Mouse (Mus musculus) forebrain, embryonic 13.5 days (tissue): Measurements from ENCODE around the gene Rpl31. TPM values are rescaled to one million over a fixed set of nuclear protein-coding genes. Genes with fewer than 3 reads are reported as not detected.

Experiments
- ATAC-seq: fragments of 200-750 bp; cut with Nextera tagmentation; 2 replicates; pipeline ENCODE4 v1.8.0; 2017
- H3K27ac ChIP-seq: fragments of 300-500 bp; sonication (generic); 2 replicates; pipeline ENCODE4 v1.5.1; 2015; ENCODE audit warnings: inconsistent platforms, mild to moderate bottlenecking, moderate library complexity
- H3K27me3 ChIP-seq: fragments of 300-500 bp; sonication (generic); 2 replicates; pipeline ENCODE4 v1.6.1; 2015; ENCODE audit warnings: mild to moderate bottlenecking, inconsistent platforms
- H3K36me3 ChIP-seq: fragments of 300-500 bp; sonication (generic); 2 replicates; pipeline ENCODE4 v1.6.1; 2015; ENCODE audit warnings: mild to moderate bottlenecking, inconsistent platforms; ENCODE audit not compliant: poor library complexity, severe bottlenecking
- H3K4me1 ChIP-seq: fragments of 300-500 bp; sonication (generic); 2 replicates; pipeline ENCODE4 v1.6.1; 2015; ENCODE audit warnings: inconsistent platforms
- H3K4me2 ChIP-seq: fragments of 300-500 bp; sonication (generic); 2 replicates; pipeline ENCODE4 v1.6.1; 2015; ENCODE audit warnings: inconsistent platforms, mild to moderate bottlenecking, moderate library complexity
- H3K4me3 ChIP-seq: fragments of 300-500 bp; sonication (generic); 2 replicates; pipeline ENCODE4 v1.5.1; 2015; ENCODE audit warnings: mild to moderate bottlenecking, inconsistent platforms
- H3K9ac ChIP-seq: fragments of 300-500 bp; sonication (generic); 2 replicates; pipeline ENCODE4 v1.6.1; 2015; ENCODE audit warnings: mild to moderate bottlenecking, inconsistent platforms
- H3K9me3 ChIP-seq: fragments of 300-500 bp; sonication (generic); replicated peaks from 2 replicates; pipeline ENCODE4 v1.6.1; 2016; ENCODE audit warnings: inconsistent platforms
- WGBS: fragments of 180-500 bp; shearing (Covaris S2); methylation state at CpG from one replicate; pipeline ENCODE4 v1.1.7; 2015; 5-methylcytosine and 5-hydroxymethylcytosine counted together
- polyA plus RNA-seq: library from polyadenylated mRNA; unstranded; fragments of >200 nt; fragmentation: Nextera tagmentation; extraction: Ambion mirVana; gene quantifications from 2 replicates; pipeline ENCODE4 v1.2.1, GENCODE M21; 2015

Rpl31 gene
- polyA plus RNA-seq, 1 experiment from 2014 or later = 458 TPM

- Histone ChIP-seq H3K9ac (no peak overlapping the region), H3K27ac (no peak overlapping the region), H3K4me1 (0 out of 2 replicates have a peak, but pooled peaks cover 2% of the 10 kb centered on the region), H3K9me3 (no peaks in the 10 kb centered on the region), H3K27me3 (no peaks in the 10 kb centered on the region), H3K4me3 (no peak overlapping the region), H3K36me3 (peaks cover 3% of the 10 kb centered on the region; the same call in 1 of the 2 replicates), H3K4me2 (no peak overlapping the region)
- 97% methylated on average over 2 of the region's 2 CpGs for WGBS
- ATAC-seq = no peak
These were observed 20.5 kb downstream of the Rpl31 start for GRCm38 (mm10) chr1:39388163-39388562.

GRCm38 (mm10) chr1:39389338-39389737 is 21.7 kb downstream of the Rpl31 start:
- Histone ChIP-seq H3K4me2 (no peak overlapping the region), H3K9me3 (no peaks in the 10 kb centered on the region), H3K9ac (no peak overlapping the region), H3K27ac (no peak overlapping the region), H3K27me3 (no peaks in the 10 kb centered on the region), H3K36me3 (no peaks in the 10 kb centered on the region), H3K4me1 (0 out of 2 replicates have a peak, but pooled peaks cover 2% of the 10 kb centered on the region), H3K4me3 (no peak overlapping the region)
- ATAC-seq = no peak
- 94% methylated on average over 11 of the region's 11 CpGs for WGBS

GRCm38 (mm10) chr1:39391652-39392051 is 24.0 kb downstream of the Rpl31 start:
- Histone ChIP-seq H3K4me1 (0 out of 2 replicates have a peak, but pooled peaks cover 2% of the 10 kb centered on the region), H3K9me3 (no peaks in the 10 kb centered on the region), H3K36me3 (no peaks in the 10 kb centered on the region), H3K9ac (no peak overlapping the region), H3K27ac (no peak overlapping the region), H3K4me3 (no peak overlapping the region), H3K27me3 (no peaks in the 10 kb centered on the region), H3K4me2 (no peak overlapping the region)
- 83% methylated on average over 6 of the region's 6 CpGs for WGBS
- ATAC-seq = 0 out of 2 replicates have a peak, but pooled peaks have one; percentile 17

DNA sequence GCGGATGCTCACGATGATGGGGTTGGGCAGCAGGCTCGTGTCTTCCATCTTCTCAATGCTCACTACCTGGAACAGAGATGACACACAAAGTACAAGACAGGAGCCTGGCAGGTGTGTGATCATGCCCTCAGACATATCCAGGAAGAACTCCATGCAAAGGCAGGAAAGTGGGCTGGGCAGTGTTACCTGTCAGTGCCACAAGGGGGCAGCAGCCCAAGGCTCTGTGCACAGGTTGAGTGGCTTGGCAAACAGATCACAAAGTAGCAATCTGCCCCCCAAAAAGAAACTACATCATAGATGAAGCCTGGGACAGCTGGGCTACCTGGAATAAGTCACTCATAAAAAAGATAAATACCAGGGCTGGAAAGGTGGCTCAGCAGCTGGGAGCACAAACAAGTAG is 24.5 kb downstream of the Rpl31 start:
- 61% methylated on average over 3 of the region's 3 CpGs for WGBS
- H3K9ac ChIP-seq = no peak overlapping the region
- no peaks in the 10 kb centered on the region for H3K9me3 ChIP-seq
- no peaks in the 10 kb centered on the region for H3K36me3 ChIP-seq
- H3K27ac ChIP-seq = no peak overlapping the region
- H3K4me2 ChIP-seq = no peak overlapping the region
- H3K4me3 ChIP-seq = no peak overlapping the region
- 0 out of 2 replicates have a peak, but pooled peaks cover 2% of the 10 kb centered on the region for H3K4me1 ChIP-seq
- ATAC-seq = peak; percentile 48; the same call in 1 of the 2 replicates
- H3K27me3 ChIP-seq = no peaks in the 10 kb centered on the region

- ATAC-seq = no peak
- 0 out of 2 replicates have a peak, but pooled peaks cover 2% of the 10 kb centered on the region for H3K4me1 ChIP-seq
- 90% methylated on average over 8 of the region's 8 CpGs for WGBS
- H3K27ac ChIP-seq = no peak overlapping the region
- H3K9me3 ChIP-seq = no peaks in the 10 kb centered on the region
- H3K4me2 ChIP-seq = no peak overlapping the region
- H3K36me3 ChIP-seq = no peaks in the 10 kb centered on the region
- no peak overlapping the region for H3K4me3 ChIP-seq
- no peaks in the 10 kb centered on the region for H3K27me3 ChIP-seq
- no peak overlapping the region for H3K9ac ChIP-seq
These were observed 25.7 kb downstream of the Rpl31 start for GRCm38 (mm10) chr1:39393217-39393867.

GRCm38 (mm10) chr1:39394096-39394495 is 26.5 kb downstream of the Rpl31 start:
- Histone ChIP-seq H3K27me3 (no peaks in the 10 kb centered on the region), H3K27ac (no peak overlapping the region), H3K36me3 (no peaks in the 10 kb centered on the region), H3K4me2 (no peak overlapping the region), H3K9me3 (no peaks in the 10 kb centered on the region), H3K4me1 (0 out of 2 replicates have a peak, but pooled peaks cover 2% of the 10 kb centered on the region), H3K9ac (no peak overlapping the region), H3K4me3 (no peak overlapping the region)
- no peak for ATAC-seq
- WGBS = 79% methylated on average over 10 of the region's 10 CpGs

DNA sequence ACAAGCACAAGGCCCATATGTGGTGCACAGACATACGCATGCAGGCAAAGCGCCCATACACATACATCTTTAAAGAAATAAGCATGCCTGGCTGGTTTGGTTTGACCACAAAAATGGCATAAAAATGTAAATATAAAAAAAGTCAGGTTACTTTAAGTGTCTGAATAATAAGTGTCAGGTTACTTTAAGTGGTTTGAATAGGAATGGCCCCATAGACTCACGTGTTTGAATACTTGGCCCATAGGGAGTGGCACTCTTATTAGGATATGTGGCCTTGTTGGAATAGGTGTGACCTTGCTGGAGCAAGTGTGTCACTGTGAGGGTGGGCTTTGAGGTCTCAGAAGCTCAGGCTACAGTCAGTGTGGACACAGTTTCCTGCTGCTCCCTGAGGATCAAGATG is 27.0 kb downstream of the Rpl31 start:
- Histone ChIP-seq H3K36me3 (no peaks in the 10 kb centered on the region), H3K4me2 (no peak overlapping the region), H3K9me3 (no peaks in the 10 kb centered on the region), H3K4me1 (0 out of 2 replicates have a peak, but pooled peaks cover 2% of the 10 kb centered on the region), H3K27ac (no peak overlapping the region), H3K9ac (no peak overlapping the region), H3K27me3 (no peaks in the 10 kb centered on the region), H3K4me3 (no peak overlapping the region)
- 91% methylated on average over 3 of the region's 3 CpGs for WGBS
- no peak for ATAC-seq

- Histone ChIP-seq H3K27ac (no peak overlapping the region), H3K4me3 (no peak overlapping the region), H3K4me1 (no peaks in the 10 kb centered on the region), H3K9ac (no peak overlapping the region), H3K36me3 (no peaks in the 10 kb centered on the region), H3K4me2 (no peak overlapping the region), H3K27me3 (no peaks in the 10 kb centered on the region), H3K9me3 (no peaks in the 10 kb centered on the region)
- ATAC-seq = no peak
- 88% methylated on average over 4 of the region's 4 CpGs for WGBS
These were observed 28.7 kb downstream of the Rpl31 start for GRCm38 (mm10) chr1:39396347-39396746.

DNA sequence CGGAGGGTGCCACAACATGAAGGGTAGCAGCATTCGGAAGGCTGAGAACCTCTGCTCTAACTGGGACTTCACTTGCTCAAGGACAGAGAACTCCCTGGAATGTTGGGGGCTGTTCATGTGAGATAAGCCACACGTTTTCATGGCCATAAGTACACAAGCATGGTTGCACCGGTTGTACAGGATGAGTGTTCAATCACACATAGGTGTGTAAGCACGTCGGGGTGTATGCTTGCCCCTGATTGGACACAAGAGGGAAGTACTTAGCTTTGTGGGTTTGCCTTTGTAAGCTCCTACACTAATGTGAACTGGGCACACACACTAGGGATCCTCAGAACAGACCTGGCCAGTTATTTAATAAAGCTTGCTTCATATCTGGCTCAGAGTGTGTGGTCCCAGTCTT is 30.6 kb downstream of the Rpl31 start:
- Histone ChIP-seq H3K4me1 (no peaks in the 10 kb centered on the region), H3K9me3 (no peaks in the 10 kb centered on the region), H3K27me3 (no peaks in the 10 kb centered on the region), H3K27ac (no peak overlapping the region), H3K9ac (no peak overlapping the region), H3K4me2 (no peak overlapping the region), H3K4me3 (no peak overlapping the region), H3K36me3 (0 out of 2 replicates have a peak, but pooled peaks cover 4% of the 10 kb centered on the region)
- WGBS = 93% methylated on average over 6 of the region's 6 CpGs
- no peak for ATAC-seq

DNA sequence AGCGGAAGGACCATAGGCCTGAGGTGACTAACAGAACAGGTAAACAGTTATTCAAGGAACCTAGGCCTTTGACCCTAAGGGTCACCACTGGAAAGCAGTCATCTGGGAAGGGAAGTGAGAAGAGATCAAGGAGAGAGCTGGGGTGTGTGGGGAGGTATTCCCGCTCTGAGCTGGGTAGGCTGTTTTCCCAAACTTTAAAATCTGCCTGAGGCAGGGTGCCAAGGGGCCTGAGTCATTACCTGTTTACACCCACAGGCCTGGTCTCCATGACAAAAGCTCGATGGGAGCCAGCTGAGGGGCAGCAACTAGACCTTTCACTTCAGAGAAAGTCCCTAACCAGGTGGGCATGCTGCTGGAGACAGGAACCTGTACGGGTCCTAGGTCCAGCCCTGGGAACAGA is 31.6 kb downstream of the Rpl31 start:
- H3K9me3 ChIP-seq = no peaks in the 10 kb centered on the region
- H3K27me3 ChIP-seq = no peaks in the 10 kb centered on the region
- no peak overlapping the region for H3K4me3 ChIP-seq
- no peak for ATAC-seq
- 90% methylated on average over 4 of the region's 4 CpGs for WGBS
- 0 out of 2 replicates have a peak, but pooled peaks cover 4% of the 10 kb centered on the region for H3K36me3 ChIP-seq
- no peak overlapping the region for H3K27ac ChIP-seq
- no peak overlapping the region for H3K4me2 ChIP-seq
- H3K9ac ChIP-seq = no peak overlapping the region
- no peaks in the 10 kb centered on the region for H3K4me1 ChIP-seq

- Histone ChIP-seq H3K36me3 (0 out of 2 replicates have a peak, but pooled peaks cover 4% of the 10 kb centered on the region), H3K27me3 (no peaks in the 10 kb centered on the region), H3K9me3 (no peaks in the 10 kb centered on the region), H3K9ac (no peak overlapping the region), H3K4me3 (no peak overlapping the region), H3K4me1 (no peaks in the 10 kb centered on the region), H3K4me2 (no peak overlapping the region), H3K27ac (no peak overlapping the region)
- WGBS = 91% methylated on average over 3 of the region's 3 CpGs
- ATAC-seq = no peak
These were observed 32.5 kb downstream of the Rpl31 start for GRCm38 (mm10) chr1:39400173-39400572.

DNA sequence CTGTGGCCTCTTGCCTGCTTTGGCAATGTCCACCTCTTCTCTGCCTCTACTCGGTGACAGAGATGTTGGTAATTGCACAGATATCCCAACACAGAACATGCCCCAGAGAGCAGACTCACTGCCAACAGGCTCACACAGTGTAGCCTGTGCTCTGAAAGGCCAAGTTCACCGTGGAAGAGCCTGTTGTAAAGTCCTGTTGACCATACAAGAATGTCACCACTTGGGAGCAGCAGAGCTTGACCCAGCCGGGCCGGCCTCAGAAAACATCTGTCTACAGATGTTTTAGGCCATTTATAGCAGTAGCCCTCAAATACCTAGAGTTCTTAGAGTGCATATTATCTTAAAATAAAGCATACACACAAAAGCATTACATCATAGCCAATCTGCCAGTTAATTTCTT is 39.5 kb downstream of the Rpl31 start:
- WGBS = 83% methylated on average over 4 of the region's 4 CpGs
- Histone ChIP-seq H3K9ac (no peak overlapping the region), H3K4me1 (no peaks in the 10 kb centered on the region), H3K4me3 (no peak overlapping the region), H3K27ac (no peak overlapping the region), H3K36me3 (0 out of 2 replicates have a peak, but pooled peaks cover 4% of the 10 kb centered on the region), H3K27me3 (no peaks in the 10 kb centered on the region), H3K9me3 (no peaks in the 10 kb centered on the region), H3K4me2 (no peak overlapping the region)
- ATAC-seq = no peak

GRCm38 (mm10) chr1:39408123-39408522 is 40.5 kb downstream of the Rpl31 start:
- no peaks in the 10 kb centered on the region for H3K27me3 ChIP-seq
- 91% methylated on average over 6 of the region's 6 CpGs for WGBS
- ATAC-seq = no peak
- H3K36me3 ChIP-seq = no peaks in the 10 kb centered on the region
- no peaks in the 10 kb centered on the region for H3K9me3 ChIP-seq
- no peak overlapping the region for H3K27ac ChIP-seq
- H3K4me3 ChIP-seq = no peak overlapping the region
- no peak overlapping the region for H3K4me2 ChIP-seq
- no peaks in the 10 kb centered on the region for H3K4me1 ChIP-seq
- H3K9ac ChIP-seq = no peak overlapping the region
